Mouse (Mus musculus): Measurements from ENCODE around the gene Faf2. TPM values are rescaled to one million over a fixed set of nuclear protein-coding genes. Genes with fewer than 3 reads are reported as not detected.
A peak's percentile ranks its signal among the peaks of the same experiment; 100 is the strongest.

Gene Faf2
- 1.3 and 1.5 TPM in 2 replicates for polyA plus RNA-seq (2012)

DNA sequence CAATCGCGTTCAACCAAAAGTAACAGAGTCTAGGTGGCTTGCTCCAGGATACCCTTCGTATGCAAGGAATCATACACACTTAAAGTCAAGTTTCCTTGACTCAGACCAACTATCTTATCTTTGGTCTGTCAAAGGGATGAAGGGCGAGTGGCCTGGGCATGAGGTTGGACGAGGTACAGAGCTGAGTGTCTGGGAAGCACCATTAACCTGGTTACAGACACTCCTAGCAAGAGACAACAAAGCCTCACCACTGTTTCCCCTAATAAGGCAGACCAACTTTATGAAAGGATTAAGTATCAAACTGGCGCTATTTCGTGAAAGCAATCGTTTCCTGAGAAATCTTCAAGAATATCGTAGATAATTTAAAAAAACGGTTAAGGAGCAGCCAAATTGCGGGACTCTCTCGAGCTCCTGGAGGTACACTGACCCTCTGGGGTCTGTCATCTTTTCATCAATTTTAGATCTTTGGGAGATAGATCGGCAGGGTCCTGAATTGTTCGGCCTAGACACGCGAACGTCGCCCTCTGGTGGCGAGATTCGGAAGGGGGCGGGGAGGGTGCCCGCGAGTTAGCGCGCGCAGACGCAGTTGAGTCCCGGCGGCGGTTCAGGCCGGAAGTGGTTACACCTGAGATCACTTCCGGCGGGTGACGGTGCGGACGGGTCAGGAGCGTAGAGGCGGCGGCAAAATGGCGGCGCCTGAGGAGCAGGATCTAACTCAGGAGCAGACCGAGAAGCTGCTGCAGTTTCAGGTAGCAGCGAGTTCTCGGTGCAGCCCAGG is at the start of gene Faf2:
TSS of gene Faf2 (plus strand) at position 630 of the 778 bp plus-strand sequence.
- Histone ChIP-seq H3K4me1 (ENCODE audit: control insufficient read depth) (peaks cover 31% of the 10 kb centered on the region), H3K27me3 (ENCODE audit: control insufficient read depth) (peaks cover 14% of the 10 kb centered on the region), H3K4me3 (replicated peaks) (peak within 1 kb of the TSS; percentile 79), H3K36me3 (ENCODE audit: control insufficient read depth) (peaks cover 12% of the 10 kb centered on the region), H3K9me3 (ENCODE audit: control insufficient read depth, low read length) (no peaks in the 10 kb centered on the region)
- TF ChIP-seq GATA1 (IDR thresholded peaks at IDR 0.05; ENCODE audit: low read length), result no peak

GRCm38 (mm10) chr13:54572621-54573020 is 49.0 kb upstream of the Faf2 start:
- Histone ChIP-seq H3K4me3 (replicated peaks) (no peak overlapping the region), H3K36me3 (ENCODE audit: control insufficient read depth) (no peaks in the 10 kb centered on the region; the same call in 1 of the 2 replicates), H3K4me1 (ENCODE audit: control insufficient read depth) (peaks cover 34% of the 10 kb centered on the region), H3K9me3 (ENCODE audit: control insufficient read depth, low read length) (no peaks in the 10 kb centered on the region), H3K27me3 (ENCODE audit: control insufficient read depth) (peaks cover 38% of the 10 kb centered on the region)
- no peak for TF ChIP-seq GATA1 (IDR thresholded peaks at IDR 0.05; ENCODE audit: low read length)
- TF ChIP-seq TAL1 (IDR thresholded peaks at IDR 0.05; ENCODE audit: low read length), result no peak

GRCm38 (mm10) chr13:54574854-54575481 is 46.6 kb upstream of the Faf2 start, which contains the start of gene Arl10:
Arl10 (plus strand) TSS chr13:54575015.
- TF ChIP-seq GATA1 (IDR thresholded peaks at IDR 0.05; ENCODE audit: low read length), result no peak
- TF ChIP-seq TAL1 (IDR thresholded peaks at IDR 0.05; ENCODE audit: low read length), result no peak
- peaks cover 32% of the 10 kb centered on the region for H3K4me1 ChIP-seq (ENCODE audit: control insufficient read depth)
- H3K4me3 ChIP-seq (replicated peaks), result peak within 1 kb of the TSS; percentile 69
- no peaks in the 10 kb centered on the region for H3K9me3 ChIP-seq (ENCODE audit: control insufficient read depth, low read length)
- peaks cover 38% of the 10 kb centered on the region for H3K27me3 ChIP-seq (ENCODE audit: control insufficient read depth)
- H3K36me3 ChIP-seq (ENCODE audit: control insufficient read depth), result peaks cover 4% of the 10 kb centered on the region

- H3K27me3 ChIP-seq (ENCODE audit: control insufficient read depth), result peaks cover 38% of the 10 kb centered on the region
- H3K4me1 ChIP-seq (ENCODE audit: control insufficient read depth), result peaks cover 32% of the 10 kb centered on the region
- H3K9me3 ChIP-seq (ENCODE audit: control insufficient read depth, low read length), result no peaks in the 10 kb centered on the region
- H3K36me3 ChIP-seq (ENCODE audit: control insufficient read depth), result peaks cover 6% of the 10 kb centered on the region
- TF ChIP-seq GATA1 (IDR thresholded peaks at IDR 0.05; ENCODE audit: low read length) (no peak), TAL1 (IDR thresholded peaks at IDR 0.05; ENCODE audit: low read length) (no peak)
- peak overlapping the region; percentile 69 for H3K4me3 ChIP-seq (replicated peaks)
These were observed 46.1 kb upstream of the Faf2 start for GRCm38 (mm10) chr13:54575489-54575888.

- peaks cover 32% of the 10 kb centered on the region for H3K4me1 ChIP-seq (ENCODE audit: control insufficient read depth)
- peaks cover 35% of the 10 kb centered on the region for H3K27me3 ChIP-seq (ENCODE audit: control insufficient read depth)
- H3K4me3 ChIP-seq (replicated peaks), result no peak overlapping the region
- TF ChIP-seq TAL1 (IDR thresholded peaks at IDR 0.05; ENCODE audit: low read length) (no peak), GATA1 (IDR thresholded peaks at IDR 0.05; ENCODE audit: low read length) (no peak)
- H3K9me3 ChIP-seq (ENCODE audit: control insufficient read depth, low read length), result no peaks in the 10 kb centered on the region
- peaks cover 25% of the 10 kb centered on the region for H3K36me3 ChIP-seq (ENCODE audit: control insufficient read depth)
These were observed 43.7 kb upstream of the Faf2 start for GRCm38 (mm10) chr13:54577652-54578507.

GRCm38 (mm10) chr13:54581385-54581784 is 40.2 kb upstream of the Faf2 start:
- H3K36me3 ChIP-seq (ENCODE audit: control insufficient read depth), result peaks cover 60% of the 10 kb centered on the region

GRCm38 (mm10) chr13:54582126-54582525 is 39.5 kb upstream of the Faf2 start:
- no peaks in the 10 kb centered on the region for H3K27me3 ChIP-seq (ENCODE audit: control insufficient read depth)
- H3K4me3 ChIP-seq (replicated peaks), result no peak overlapping the region
- peaks cover 7% of the 10 kb centered on the region for H3K4me1 ChIP-seq (ENCODE audit: control insufficient read depth)
- TF ChIP-seq TAL1 (IDR thresholded peaks at IDR 0.05; ENCODE audit: low read length) (no peak), GATA1 (IDR thresholded peaks at IDR 0.05; ENCODE audit: low read length) (no peak)
- H3K36me3 ChIP-seq (ENCODE audit: control insufficient read depth), result peaks cover 64% of the 10 kb centered on the region
- no peaks in the 10 kb centered on the region for H3K9me3 ChIP-seq (ENCODE audit: control insufficient read depth, low read length)

More at GRCm38 (mm10) chr13:54581385-54581784, 40.2 kb upstream of the Faf2 start:
- H3K27me3 ChIP-seq (ENCODE audit: control insufficient read depth), result peaks cover 3% of the 10 kb centered on the region; the same call in 1 of the 2 replicates
- no peak for TF ChIP-seq GATA1 (IDR thresholded peaks at IDR 0.05; ENCODE audit: low read length)
- no peak for TF ChIP-seq TAL1 (IDR thresholded peaks at IDR 0.05; ENCODE audit: low read length)
- no peaks in the 10 kb centered on the region for H3K9me3 ChIP-seq (ENCODE audit: control insufficient read depth, low read length)
- H3K4me3 ChIP-seq (replicated peaks), result no peak overlapping the region
- H3K4me1 ChIP-seq (ENCODE audit: control insufficient read depth), result peaks cover 7% of the 10 kb centered on the region

GRCm38 (mm10) chr13:54582860-54583259 is 38.7 kb upstream of the Faf2 start:
- no peaks in the 10 kb centered on the region for H3K27me3 ChIP-seq (ENCODE audit: control insufficient read depth)
- no peak for TF ChIP-seq GATA1 (IDR thresholded peaks at IDR 0.05; ENCODE audit: low read length)
- TF ChIP-seq TAL1 (IDR thresholded peaks at IDR 0.05; ENCODE audit: low read length), result no peak
- peaks cover 68% of the 10 kb centered on the region for H3K36me3 ChIP-seq (ENCODE audit: control insufficient read depth)
- H3K4me1 ChIP-seq (ENCODE audit: control insufficient read depth), result peaks cover 6% of the 10 kb centered on the region
- no peaks in the 10 kb centered on the region for H3K9me3 ChIP-seq (ENCODE audit: control insufficient read depth, low read length)
- H3K4me3 ChIP-seq (replicated peaks), result no peak overlapping the region

Data from erythroblast, embryonic 14.5 days (primary cell).